Comparison of ENCODE assay signal across 10 mouse cellular contexts in the genomic region with DNA sequence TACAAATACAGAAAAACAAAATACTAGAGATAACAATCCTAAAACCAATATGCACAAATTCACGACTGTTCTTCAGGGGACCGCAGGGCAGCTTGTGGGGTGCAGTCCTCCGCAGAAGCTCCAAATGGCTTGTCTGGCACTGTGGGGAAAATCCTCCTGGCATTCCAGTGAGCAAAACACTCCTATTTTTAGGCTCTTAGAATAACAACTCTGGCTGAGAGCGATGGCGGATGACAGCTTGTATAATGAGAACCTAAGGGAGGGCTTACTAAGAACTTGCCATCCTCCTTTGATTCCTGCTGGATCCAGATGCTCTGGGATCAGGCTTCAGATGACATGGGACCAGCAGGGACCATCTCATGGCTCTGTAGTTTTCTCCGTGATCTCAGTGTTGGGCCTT. TPM values are rescaled to one million over a fixed set of nuclear protein-coding genes. Genes with fewer than 3 reads are reported as not detected.
DNase-seq lines count a peak whose midpoint lies in the region; ATAC-seq and TF ChIP-seq lines count a peak whose summit lies in the region.
"Had no signal": no experiment of that assay in that cellular context is flagged by ENCODE, and none has a peak within 500 bp of the region (broad histone marks: within the 10 kb centered on the region; RNA-seq: fewer than 3 reads in every experiment).

No protein-coding gene starts in this region.

- DNase-seq in heart, adult 11 months = no peak
- DNase-seq in layer of hippocampus, postnatal 36 days = peak; percentile 36 to 53
- DNase-seq in stomach, postnatal 0 days (ENCODE audit: low spot score) = no peak
- DNase-seq: kidney, postnatal 4 days; midbrain, embryonic 14.5 days; thymus, postnatal 25 days had no signal

- H3K4me1 ChIP-seq in heart, embryonic 11.5 days (ENCODE audit: control insufficient read depth, insufficient read depth, low read length) = peaks cover 59% of the 10 kb centered on the region
- peaks cover 78% of the 10 kb centered on the region for H3K4me1 ChIP-seq in heart, embryonic 12.5 days (replicated peaks)
- peaks cover 4% of the 10 kb centered on the region; the same call in 1 of the 2 replicates for H3K4me1 ChIP-seq in stomach, postnatal 0 days (replicated peaks; ENCODE audit: control insufficient read depth, insufficient read depth)

- H3K27ac ChIP-seq in heart, embryonic 11.5 days (ENCODE audit: low read depth, low read length) = peak overlapping the region; percentile 67
- H3K27ac ChIP-seq in heart, embryonic 12.5 days (ENCODE audit: poor library complexity, severe bottlenecking) = peak overlapping the region; percentile 75
- peak overlapping the region; percentile 30; the same call in 1 of the 2 replicates for H3K27ac ChIP-seq in stomach, postnatal 0 days (replicated peaks)

- no peak for TF ChIP-seq CTCF in stomach, postnatal 0 days (IDR thresholded peaks at IDR 0.05; ENCODE audit: low read depth)

- TF ChIP-seq EP300 in stomach, postnatal 0 days (optimal IDR thresholded peaks at IDR 0.05) = no peak

- no peaks in the 10 kb centered on the region; the same call in 1 of the 2 replicates for H3K36me3 ChIP-seq in heart, embryonic 11.5 days (ENCODE audit: control insufficient read depth, insufficient read depth, low read length)
- no peaks in the 10 kb centered on the region for H3K36me3 ChIP-seq in heart, embryonic 12.5 days
- no peaks in the 10 kb centered on the region for H3K36me3 ChIP-seq in stomach, postnatal 0 days (ENCODE audit: control insufficient read depth, insufficient read depth, low read length)

- peak overlapping the region; percentile 40; the same call in 1 of the 2 replicates for H3K4me2 ChIP-seq in heart, embryonic 11.5 days
- peak overlapping the region; percentile 9; the same call in 1 of the 2 replicates for H3K4me2 ChIP-seq in heart, embryonic 12.5 days
- no peak overlapping the region for H3K4me2 ChIP-seq in stomach, postnatal 0 days (replicated peaks; ENCODE audit: low read depth)

- ATAC-seq in heart, embryonic 11.5 days (replicated peaks; ENCODE audit: insufficient number of reproducible peaks, low FRiP score, low TSS enrichment) = no peak
- no peak for ATAC-seq in heart, embryonic 12.5 days (ENCODE audit: insufficient number of reproducible peaks, low FRiP score)
- no peak for ATAC-seq in stomach, postnatal 0 days (ENCODE audit: low FRiP score, low TSS enrichment)
- no peak for ATAC-seq in megakaryocyte progenitor cell, adult 5-6 weeks (replicated peaks; ENCODE audit: poor library complexity)
- no peak for ATAC-seq in inflammation-experienced regulatory T-cells, adult 6 months

- H3K9me3 ChIP-seq in heart, embryonic 11.5 days (replicated peaks; ENCODE audit: control insufficient read depth, low read length) = no peaks in the 10 kb centered on the region
- no peaks in the 10 kb centered on the region for H3K9me3 ChIP-seq in heart, embryonic 12.5 days (replicated peaks)
- no peaks in the 10 kb centered on the region for H3K9me3 ChIP-seq in stomach, postnatal 0 days (ENCODE audit: control insufficient read depth, low read length)

- WGBS in heart, embryonic 11.5 days (ENCODE audit: insufficient replicate concordance) = 45% methylated on average over 6 of the region's 6 CpGs
- WGBS in heart, embryonic 12.5 days = 43% methylated on average over 6 of the region's 6 CpGs
- 61% methylated on average over 6 of the region's 6 CpGs for WGBS in stomach, postnatal 0 days

- no peaks in the 10 kb centered on the region for H3K27me3 ChIP-seq in heart, embryonic 11.5 days (ENCODE audit: control insufficient read depth, insufficient read depth, low read length)
- no peaks in the 10 kb centered on the region for H3K27me3 ChIP-seq in heart, embryonic 12.5 days (replicated peaks)
- H3K27me3 ChIP-seq in stomach, postnatal 0 days (ENCODE audit: control insufficient read depth, insufficient read depth, low read length) = no peaks in the 10 kb centered on the region

- no peak overlapping the region for H3K4me3 ChIP-seq in heart, embryonic 11.5 days (ENCODE audit: low read depth, low read length)
- no peak overlapping the region for H3K4me3 ChIP-seq in heart, embryonic 12.5 days
- H3K4me3 ChIP-seq in stomach, postnatal 0 days (ENCODE audit: low read depth, low read length) = no peak overlapping the region

- no peak overlapping the region for H3K9ac ChIP-seq in heart, embryonic 11.5 days (ENCODE audit: low read depth, low read length)
- H3K9ac ChIP-seq in heart, embryonic 12.5 days = no peak overlapping the region
- no peak overlapping the region for H3K9ac ChIP-seq in stomach, postnatal 0 days (ENCODE audit: low read length)

RNA-seq across cellular contexts. Expression of a gene that starts 36.9 kb away (rescaled TPM):
- polyA plus RNA-seq in heart, embryonic 11.5 days (2014; fragmentation: Nextera tagmentation; extraction: Ambion mirVana) = 11.4 and 12.2 TPM in 2 replicates
- 14.1 and 15.5 TPM in 2 replicates for polyA plus RNA-seq in heart, embryonic 12.5 days (2016; fragmentation: Nextera tagmentation; extraction: Ambion mirVana)
- 10 to 100 TPM; 10.9 to 12.7 TPM for total RNA-seq in layer of hippocampus, postnatal 36 days (2021)
- 5.3 and 7.3 TPM in 2 replicates for polyA plus RNA-seq in stomach, postnatal 0 days (2015; fragmentation: Nextera tagmentation; extraction: Ambion mirVana)
- 27.7 and 29.1 TPM in 2 replicates for total RNA-seq in megakaryocyte progenitor cell, adult 5-6 weeks (2015)
- total RNA-seq in megakaryocyte progenitor cell, adult 5-6 weeks (2017) = 13.0 and 15.9 TPM in 2 replicates
- 1 to 10 TPM in 1 of 3 experiments, under 1 TPM in 2; 0.78 to 2.0 (median 0.92) TPM for polyA plus RNA-seq in inflammation-experienced regulatory T-cells, adult 6 months (2017; shearing (Covaris generic))

Comparison
In these comparisons a context has a peak if more than half of its experiments do, and no peak if none do; other contexts are left out.
1. DNase-seq: peak in layer of hippocampus, postnatal 36 days (2 of 2); none in heart, adult 11 months (single experiment) and stomach, postnatal 0 days (single experiment).
2. Peak in every context shown above with its lines, with median percentiles within 50 percentile points of each other: H3K27ac ChIP-seq.